Mouse (Mus musculus) large intestine, adult 2 months (tissue): ENCODE data around the gene Birc3. TPM values are rescaled to one million over a fixed set of nuclear protein-coding genes. Genes with fewer than 3 reads are reported as not detected.
"Not testable (repeated sequence)": the region's sequence is repeated elsewhere in the genome, so short reads cannot be mapped to it uniquely, and the experiment has no call there.

Experiments
- DNase-seq: peaks from one replicate; pipeline ENCODE4 v3.0.0-alpha.2; 2012; ENCODE audit warnings: low read depth, low spot score
- WGBS: fragments of 180-500 bp; shearing (Covaris S2); methylation state at CpG from one replicate; pipeline ENCODE4 v1.1.7; 2018; 5-methylcytosine and 5-hydroxymethylcytosine counted together
- polyA plus RNA-seq: library from polyadenylated mRNA; depleted of rRNA; stranded (reverse); fragments of >200 nt; gene quantifications from 2 replicates; pipeline ENCODE4 v1.2.3, GENCODE M21; 2012

Gene Birc3
- polyA plus RNA-seq, 1 experiment: 22.5 TPM

DNA sequence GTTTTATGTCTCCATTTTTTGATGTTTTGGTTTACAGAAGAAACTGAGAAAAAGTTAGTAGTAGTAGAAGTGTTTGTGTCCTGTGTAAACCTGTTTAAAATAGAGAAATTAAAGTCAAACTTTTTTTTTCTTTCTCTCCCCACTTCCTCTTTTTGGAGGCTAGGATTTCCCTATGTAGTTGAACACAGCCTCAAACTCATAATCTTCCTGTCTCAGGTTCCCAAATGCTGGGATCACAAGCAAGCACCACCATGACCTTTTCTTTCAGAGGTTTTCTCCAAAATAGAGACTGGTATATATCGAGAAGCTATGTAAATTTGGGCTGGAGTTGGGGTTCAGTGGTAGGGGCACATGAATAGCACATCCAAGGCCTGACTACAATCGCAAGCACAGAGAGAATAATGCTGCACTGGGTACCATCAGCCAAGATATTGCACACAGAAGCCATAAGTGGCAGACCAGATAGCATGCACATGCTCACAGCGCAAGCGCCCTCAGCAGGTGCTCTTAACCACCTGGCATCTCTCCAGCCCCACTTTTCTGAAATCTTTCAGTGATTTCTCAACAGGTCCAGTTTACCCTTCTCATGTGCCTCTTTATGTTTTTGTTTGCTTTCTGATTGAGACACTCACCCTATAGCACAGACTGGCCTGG lies 4.0 kb downstream of the Birc3 start:
- WGBS: 85% methylated on average over 4 of the region's 4 CpGs
- DNase-seq: no peak

DNA sequence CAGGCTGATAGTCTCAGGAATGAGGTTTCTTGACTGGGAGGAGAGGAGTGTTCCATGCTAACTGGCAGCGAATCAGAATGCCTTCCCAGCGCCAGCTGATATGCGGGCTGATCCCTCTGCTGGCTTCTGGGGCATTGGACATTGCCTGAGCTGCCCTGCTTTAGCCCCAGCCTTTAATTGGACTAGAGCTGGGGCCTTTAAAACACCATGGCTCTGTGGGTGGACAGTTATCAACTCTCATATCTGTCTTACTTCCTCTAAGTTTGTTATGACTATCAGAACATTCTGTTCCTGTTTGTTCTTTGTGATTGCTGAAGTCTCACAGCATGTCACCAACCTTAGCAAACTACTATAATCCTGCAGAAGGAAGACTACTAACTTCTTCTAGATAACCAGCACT lies 5.0 kb downstream of the Birc3 start:
- no peak for DNase-seq
- WGBS: 90% methylated on average over 3 of the region's 3 CpGs

DNA sequence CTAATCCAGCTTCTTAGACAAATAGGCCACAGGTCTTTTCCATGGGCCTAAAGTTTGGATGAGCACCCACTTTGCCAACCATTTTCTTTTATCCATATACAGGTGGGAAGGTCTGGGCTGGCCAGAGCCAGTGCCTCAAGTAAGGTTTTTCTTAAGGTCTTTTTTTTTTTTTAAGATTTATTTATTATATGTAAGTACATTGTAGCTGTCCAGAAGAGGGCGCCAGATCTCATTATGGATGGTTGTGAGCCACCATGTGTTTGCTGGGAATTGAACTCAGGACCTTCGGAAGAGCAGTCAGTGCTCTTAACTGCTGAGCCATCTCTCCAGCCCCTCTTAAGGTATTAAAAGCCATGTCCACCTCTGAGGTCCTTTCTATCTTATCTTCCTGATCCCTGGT lies 6.0 kb downstream of the Birc3 start:
- WGBS: 93% methylated on average over 2 of the region's 2 CpGs
- not testable (repeated sequence) for DNase-seq

DNA sequence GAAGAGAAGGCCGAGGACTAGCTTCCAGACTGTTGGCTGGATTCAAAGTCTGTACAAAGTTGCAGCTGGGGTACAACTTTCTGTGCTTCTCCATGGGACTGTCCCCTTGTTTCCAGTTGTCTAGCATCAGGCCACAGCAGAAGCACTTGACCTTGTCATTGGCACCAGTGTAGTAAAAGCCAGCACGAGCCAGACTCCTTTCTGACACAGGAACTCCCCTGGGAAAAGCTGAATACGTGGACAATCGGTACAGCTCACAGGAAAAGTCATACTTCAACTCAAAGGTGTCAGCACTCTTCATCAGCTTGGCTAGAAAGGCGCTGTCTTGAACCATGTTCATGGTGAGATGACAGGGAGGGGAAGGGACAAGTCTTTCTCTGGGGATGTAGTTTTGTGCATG lies 12.0 kb downstream of the Birc3 start:
- 83% methylated on average over 5 of the region's 5 CpGs for WGBS
- no peak for DNase-seq

DNA sequence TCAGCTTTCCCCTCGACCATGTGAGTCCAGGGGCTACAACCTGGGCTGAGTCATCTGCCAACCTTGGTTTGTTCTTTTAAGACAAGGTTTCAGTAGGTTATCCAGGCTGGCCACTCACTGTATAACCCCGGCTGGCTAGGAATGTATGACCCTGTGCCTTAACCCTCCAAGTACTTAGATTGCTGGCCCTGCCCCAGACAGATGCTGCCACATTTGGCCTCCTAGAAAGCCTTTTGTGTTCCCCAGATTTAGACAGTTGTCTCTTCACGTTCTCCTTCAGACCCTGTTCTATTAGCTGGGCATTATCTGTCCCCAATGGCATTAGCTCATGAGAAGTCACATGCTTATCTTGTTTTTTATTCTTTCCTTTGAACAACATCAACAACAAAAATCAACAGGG lies 17.1 kb downstream of the Birc3 start:
- DNase-seq: no peak
- 71% methylated on average over 3 of the region's 3 CpGs for WGBS

DNA sequence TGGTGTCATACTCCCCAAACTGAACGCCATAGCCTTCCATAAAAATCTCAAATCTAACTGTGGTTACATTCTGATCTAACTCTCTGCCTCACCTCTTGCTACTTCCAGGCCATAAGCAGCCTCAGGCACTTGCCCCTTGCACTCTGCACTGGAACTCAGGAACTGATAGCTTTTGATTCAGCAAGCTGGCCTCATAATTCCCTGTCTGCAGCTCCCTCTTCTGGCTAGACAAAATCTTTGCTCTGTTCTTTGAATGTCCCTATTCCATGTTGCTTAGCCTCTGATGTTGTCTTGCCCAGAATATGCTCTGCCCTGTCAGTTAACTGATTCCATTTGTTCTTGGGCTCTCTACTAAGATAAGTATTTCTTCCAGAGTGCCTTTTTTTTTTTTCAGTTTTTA lies 17.6 kb downstream of the Birc3 start:
- DNase-seq: no peak
- 43% methylated on average over 1 of the region's 1 CpGs for WGBS

DNA sequence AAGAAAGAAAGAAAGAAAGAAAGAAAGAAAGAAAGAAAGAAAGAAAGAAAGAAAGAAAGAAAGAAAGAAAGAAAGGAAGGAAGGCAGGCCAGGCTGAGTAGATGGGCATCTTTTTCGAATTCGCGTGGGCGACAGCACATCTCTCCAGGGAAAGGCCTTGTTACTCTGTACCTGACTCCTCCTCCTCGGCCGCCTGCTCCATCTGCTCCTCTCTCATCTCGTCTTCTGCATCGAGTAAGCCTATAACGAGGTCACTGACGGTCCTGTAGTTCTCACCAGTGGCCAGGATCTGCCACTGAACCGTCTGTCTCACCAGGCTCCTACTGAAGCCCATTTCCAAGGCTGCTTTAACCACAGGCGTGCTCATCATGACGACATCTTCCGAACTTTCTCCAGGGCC lies 18.8 kb downstream of the Birc3 start:
- WGBS: 91% methylated on average over 14 of the region's 14 CpGs
- DNase-seq: not testable (repeated sequence)

DNA sequence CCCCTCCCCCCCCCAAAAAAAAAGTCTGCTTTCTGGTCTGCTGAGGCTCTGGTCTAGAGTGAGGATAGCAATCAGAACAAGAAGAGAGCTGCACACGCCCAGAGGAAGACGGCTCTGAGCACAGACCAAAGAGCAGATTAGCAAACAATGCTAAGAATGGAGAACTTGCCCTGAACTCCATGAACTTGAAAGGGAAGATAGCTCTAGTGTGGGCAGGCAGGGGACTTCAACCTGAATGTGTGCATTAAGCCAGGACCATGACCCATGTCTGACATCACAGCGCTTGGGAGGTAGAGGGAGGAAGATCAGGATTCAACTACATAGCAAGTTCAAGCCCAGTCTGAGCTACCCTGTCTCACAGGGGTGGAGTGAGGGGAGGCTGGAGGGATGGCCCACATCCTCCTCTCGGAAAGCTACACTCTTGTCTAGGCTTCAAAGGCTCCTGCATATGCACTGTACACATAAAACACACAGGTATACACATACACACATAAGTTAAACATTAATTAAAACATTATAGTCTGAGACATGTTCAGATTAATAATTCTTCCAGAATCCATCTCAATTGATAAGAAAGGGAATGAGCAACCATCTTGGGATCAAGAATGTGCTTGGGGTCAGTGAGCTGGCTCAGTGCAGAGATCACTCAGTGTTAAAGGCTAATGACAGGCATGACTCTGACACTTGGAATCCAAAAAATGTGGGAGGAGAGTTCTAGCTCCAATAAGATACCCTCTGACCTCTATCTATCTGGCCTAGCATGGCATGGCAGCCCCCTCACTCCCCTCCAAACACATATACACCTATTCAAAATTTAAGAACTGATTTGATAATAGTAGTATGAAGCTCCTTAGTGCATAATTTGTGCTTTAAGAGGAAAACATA lies 20.4 kb downstream of the Birc3 start:
- WGBS: 78% methylated on average over 4 of the region's 4 CpGs
- no peak for DNase-seq

DNA sequence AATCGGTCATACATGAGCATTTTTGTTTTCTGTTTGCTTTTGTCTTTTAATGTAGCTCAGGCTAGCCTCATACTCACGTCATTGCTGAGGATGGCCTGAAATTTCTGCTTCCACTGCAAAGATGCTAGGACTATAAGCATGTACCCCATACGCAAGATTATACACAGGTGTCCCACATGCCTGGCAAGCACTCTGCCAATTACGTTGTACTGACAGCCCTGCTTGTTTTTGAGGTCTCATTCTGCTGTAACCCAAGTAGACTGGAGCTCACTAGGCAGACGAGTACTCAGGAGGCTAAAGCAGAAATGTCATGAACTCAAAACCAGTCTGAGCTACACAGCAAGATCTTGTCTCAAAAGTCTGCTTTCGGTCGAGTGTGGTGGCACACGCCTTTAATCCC lies 21.1 kb downstream of the Birc3 start:
- WGBS: 94% methylated on average over 8 of the region's 8 CpGs
- no peak for DNase-seq

DNA sequence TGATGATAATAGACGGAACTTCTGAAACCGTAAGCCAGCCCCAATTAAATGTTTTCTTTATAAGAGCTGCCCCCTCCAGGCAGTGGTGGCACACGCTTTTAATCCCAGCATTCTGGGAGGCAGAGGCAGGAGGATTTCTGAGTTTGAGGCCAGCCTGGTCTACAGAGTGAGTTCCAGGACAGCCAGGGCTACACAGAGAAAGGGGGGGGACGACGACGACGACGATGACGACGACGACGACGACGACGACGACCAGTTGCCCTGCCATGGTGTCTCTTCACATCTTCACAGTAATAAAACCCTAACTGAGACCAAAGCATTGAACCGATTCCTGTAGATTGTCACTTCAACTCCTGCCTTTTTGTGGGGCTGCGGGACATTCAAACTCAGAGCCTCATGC lies 24.8 kb downstream of the Birc3 start:
- DNase-seq: no peak
- whole genome bisulfite sequencing: 96% methylated on average over 18 of the region's 18 CpGs

DNA sequence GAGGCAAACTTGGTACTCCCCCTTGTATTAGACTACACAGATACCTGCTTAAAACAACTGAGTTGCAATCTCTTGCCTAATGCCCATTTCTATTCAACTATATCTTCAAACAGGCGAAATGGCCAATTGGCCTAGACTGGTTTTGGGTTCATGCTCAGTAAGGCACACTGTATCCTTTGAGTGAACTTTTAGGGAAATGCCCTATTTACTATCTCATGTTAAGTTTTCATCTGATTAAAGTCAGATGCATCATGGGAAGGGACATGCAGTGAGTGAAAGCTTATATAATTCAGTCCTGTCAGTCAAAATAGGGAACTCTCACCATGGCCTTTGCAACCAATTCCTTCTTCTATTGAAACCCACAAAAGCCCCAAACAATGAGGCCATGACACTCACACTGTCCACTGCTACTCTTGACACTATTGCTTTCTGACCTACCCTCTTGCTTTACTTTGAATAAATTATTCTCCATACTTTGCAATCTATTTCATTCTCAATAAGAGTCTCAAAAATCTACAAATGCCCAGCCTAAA lies 26.3 kb downstream of the Birc3 start:
- WGBS: 100% methylated on average over 1 of the region's 1 CpGs
- DNase-seq: no peak

DNA sequence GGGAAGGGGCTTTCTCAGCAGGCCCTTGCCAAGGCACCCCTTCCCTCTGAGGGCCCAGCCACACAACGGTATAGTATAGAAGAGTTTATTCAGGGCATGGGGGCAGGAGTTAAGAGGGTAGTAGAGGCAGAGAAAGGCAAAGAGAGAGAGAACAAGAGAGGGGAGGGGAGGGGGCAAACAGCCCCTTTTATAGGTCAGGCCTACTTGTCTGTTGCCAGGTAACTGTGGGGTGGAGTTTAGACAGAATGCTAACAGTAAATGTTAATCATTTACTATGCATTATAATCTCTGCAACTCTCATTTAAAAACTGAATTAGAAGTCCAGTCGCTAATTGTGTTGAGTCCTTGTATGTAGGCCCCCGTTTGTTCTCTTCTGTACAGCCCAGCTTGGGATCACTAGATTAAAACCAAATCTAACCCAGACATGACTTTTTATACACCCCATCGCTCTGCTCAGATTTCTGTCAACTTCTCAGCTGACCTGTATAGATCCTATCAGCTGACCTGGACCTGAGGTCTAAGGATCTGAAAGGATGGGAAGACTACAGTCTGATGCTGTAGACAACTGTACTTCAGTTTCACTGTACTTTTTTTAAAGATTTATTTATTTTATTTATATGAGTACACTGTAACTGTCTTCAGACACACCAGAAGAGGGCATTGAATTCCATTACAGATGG lies 27.6 kb downstream of the Birc3 start:
- DNase-seq: no peak
- 39% methylated on average over 4 of the region's 4 CpGs for WGBS

DNA sequence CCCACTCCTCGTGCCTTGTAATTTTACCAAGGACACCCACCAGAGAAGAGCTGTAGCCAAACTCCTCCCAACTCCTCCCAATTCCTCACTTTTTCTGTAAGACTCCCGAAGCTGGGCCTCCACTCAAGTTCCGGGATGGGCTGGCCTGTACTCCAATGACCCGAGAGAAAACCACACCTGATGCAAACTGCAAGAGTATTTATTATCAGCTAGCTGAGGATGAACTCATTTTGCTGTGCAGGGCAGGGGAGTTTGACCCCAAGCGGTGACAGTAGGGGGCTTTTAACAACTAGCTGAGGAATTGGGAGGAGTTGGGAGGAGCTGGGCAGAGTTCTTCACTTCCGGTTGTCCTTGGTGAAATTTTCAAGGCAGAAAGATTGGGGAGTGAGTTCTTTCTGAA lies 31.8 kb downstream of the Birc3 start:
- 68% methylated on average over 6 of the region's 6 CpGs for WGBS
- DNase-seq: no peak

DNA sequence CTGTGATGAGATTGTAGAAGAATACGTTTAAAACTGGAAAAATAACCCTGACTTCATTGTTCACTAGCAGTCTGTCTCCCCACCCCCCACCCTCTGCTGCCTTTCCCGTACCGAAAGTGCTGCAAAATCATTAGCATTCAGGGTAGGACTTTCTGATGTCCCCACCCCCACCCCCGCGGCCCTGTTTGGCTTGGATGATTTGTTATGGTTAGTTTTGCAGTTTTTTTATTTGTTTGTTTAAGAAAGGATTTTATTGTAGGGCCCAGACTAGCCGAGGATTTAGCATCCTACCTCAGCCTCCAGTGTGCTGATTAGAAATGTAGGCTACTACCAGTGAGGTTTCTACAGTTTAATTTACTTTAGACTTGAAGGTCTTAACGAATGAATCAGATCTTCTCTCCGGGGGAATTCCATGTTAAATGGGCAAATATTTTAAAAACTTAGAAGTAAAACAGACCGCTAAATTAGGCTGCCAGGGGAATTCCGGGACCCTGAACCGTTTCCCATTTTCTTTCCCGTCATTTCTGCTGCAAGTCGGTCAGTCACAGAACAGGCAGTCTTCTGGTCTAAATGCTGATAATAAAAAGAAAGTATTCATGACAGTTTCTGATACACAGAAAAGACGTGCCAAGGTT lies 35.1 kb downstream of the Birc3 start:
- no peak for DNase-seq
- WGBS: 7% methylated on average over 14 of the region's 14 CpGs

DNA sequence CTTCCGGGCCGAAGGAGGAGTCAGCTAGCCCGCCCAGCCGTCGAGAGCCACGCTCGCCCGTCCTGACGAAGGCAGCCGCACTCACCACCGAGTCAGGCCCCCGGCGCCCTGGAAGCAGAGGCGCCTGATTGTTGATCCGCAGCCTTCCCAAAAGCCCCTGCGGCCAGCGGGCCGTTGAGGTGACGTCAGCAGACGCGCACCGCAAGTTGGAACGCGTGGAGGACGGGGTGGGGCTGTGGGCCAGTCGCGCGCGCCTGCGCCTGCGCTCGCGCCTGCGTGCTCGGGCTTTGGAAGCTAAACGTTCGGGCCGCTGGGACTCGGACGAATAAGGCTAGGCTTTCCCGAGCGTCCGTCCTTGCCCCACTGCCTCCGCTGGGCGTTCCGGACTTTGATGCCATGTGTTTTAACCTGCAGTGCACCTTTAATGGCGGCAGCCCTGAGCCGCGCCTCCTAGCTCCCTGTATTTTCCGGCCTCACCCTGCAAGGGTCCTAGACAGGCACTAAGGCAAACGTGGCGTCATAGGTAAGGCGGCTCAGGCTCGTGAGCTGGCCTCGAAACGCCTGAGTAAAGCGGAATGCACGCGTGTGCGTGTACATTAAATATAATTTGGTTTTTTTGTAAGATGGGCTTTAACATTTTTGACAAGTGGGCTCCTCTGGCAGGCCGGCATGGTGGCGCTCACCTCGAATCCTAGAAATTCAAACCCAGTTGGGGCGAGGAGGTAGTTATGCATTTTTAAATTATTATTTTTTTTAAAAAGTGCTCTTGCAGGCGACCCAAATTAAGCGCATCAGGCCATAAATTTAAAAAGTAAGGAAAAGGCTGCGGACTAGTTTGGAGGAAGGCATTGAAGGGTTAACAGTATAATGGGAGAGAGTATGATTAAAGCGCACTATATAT lies 35.8 kb downstream of the Birc3 start, which contains the start of gene Birc2:
Gene Birc2, minus strand, starts transcription at position 160 of the 901 bp plus-strand sequence.
- peak; percentile 92 for DNase-seq
- under 1% methylated on average over 68 of the region's 68 CpGs for WGBS

DNA sequence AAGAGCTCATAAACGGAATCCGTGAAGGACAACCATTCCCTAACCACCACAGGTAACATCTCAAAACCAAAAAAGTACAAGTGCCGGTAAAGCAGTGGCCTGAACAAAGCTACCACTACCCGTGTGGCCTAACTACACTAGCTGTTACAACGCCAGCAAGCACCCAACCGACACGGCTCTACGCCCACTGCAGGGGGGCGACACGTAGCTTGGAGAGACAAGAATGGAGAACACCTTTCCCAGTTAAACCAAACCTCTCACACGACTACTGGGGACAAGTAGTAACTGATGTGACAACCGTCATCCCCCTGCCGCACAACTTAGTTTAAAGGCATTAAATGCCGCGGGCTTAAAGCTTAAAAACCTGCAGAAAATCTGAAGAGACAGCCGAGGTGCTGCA lies 36.7 kb downstream of the Birc3 start:
- WGBS: 0% methylated on average over 16 of the region's 16 CpGs
- DNase-seq: no peak

DNA sequence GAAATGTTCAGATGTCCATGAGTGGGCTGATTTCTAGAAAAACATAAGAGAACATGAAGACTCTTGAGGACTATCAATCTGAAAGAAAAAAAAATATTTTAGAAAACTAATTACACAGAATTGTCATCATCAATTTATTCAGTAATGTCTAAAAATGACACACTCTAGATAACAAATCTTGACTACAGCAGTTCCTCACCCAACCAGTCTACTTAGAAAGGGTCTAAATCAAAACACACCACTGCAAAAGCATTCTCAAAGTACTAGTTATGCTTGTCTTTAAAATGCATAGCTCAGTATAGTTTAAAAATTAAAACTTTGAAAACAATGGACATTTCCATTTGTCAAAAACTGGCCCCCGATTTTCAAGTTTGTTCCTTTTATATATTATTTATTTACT lies 37.7 kb downstream of the Birc3 start:
- DNase-seq: no peak
- 79% methylated on average over 1 of the region's 1 CpGs for WGBS

DNA sequence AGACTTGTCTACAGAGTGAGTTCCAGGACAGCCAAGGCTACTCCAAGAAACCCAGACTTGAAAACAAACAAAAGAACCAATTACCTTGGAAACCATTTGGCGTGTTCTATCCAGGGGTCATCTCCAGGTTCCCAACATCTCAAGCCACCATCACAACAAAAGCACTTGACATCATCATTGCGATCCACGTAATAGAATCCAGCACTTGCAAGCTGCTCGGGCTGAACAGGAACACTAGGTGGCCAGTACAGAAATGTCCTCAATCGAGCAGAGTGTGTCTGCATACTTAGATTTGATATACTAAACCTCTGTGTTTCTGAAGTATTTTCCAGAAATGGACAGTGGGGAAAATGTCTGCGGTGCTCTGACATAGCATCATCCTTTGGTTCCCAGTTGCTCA lies 39.6 kb downstream of the Birc3 start:
- no peak for DNase-seq
- WGBS: 76% methylated on average over 6 of the region's 6 CpGs
